Mouse (Mus musculus) T-cell, adult 2 months (primary cell): ENCODE data around the gene Snx29.

Source experiments
- DNase-seq: peaks from one replicate; pipeline ENCODE4 v3.0.0; 2022; ENCODE audit warnings: low spot score

The Snx29 gene

DNA sequence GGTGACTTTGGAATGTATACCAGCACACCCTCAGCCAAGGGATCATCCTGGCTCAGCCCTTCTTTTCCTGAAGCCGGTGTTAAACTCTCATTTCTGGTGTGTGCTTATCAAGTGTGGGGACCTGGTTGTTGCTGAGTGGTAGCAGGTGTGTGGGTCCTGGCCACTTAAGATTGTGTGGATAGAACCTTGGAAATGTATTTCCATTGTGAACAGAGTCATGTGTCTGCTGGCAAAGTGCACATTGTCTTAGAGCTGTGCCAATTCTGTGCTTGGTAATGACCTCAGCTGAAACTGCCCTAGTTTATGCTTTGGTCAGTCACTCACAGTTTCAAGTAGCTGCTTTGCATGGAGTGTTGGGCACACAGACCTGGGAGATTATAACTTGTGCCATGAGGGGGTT, 316.0 kb downstream of the Snx29 start:
- DNase-seq: no peak

DNA sequence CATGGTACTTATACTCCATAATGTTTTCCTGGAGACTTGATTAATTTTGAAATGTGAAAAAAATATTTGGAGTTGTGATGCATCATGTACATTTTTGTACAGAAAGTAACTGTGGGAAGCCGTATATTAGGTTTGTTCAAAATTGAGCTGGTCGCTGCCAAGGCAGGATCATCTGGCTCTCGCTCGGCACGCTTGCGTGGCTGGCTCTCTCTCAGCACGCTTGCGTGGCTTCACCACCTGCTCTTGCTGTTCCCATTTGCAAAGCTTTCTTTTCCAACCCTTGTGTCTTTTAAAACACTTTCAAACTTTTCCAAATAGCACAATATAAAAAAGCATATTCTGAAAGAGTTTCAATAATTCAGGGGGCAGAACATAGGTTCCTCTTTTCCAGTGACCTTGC, 317.2 kb downstream of the Snx29 start:
- DNase-seq: no peak

- DNase-seq: no peak
Observed at GRCm38 (mm10) chr16:11643603-11644002, 320.9 kb downstream of the Snx29 start.

- DNase-seq: no peak
Observed at GRCm38 (mm10) chr16:11644399-11644798, 321.7 kb downstream of the Snx29 start.

GRCm38 (mm10) chr16:11645668-11646067, 323.0 kb downstream of the Snx29 start:
- no peak for DNase-seq

GRCm38 (mm10) chr16:11646745-11647289, 324.1 kb downstream of the Snx29 start:
- peak; percentile 41 for DNase-seq

DNA sequence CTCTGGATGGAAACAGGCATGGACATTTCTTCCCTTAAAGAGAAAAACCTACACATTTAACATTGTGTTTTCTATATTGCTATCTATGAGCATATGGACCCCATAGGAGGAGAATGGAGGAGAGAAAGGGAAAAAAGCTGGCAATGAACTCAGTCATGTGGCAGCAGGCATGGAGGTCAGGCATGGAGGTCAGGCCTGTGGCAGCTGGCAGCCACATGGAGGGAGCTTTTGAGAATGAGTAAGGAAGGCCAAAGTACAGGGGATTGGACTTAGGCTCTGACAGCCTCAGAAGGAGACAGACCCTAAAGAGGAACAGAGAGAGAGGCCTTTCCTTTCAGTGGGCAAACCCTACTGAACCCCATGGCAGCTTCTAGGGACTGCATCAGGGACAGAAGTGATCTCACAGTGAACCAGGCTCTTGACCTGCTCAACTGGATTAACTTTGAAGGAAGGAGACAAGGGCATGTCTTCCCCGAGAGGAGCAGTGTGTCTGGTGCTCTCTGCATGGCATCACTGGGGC, 325.5 kb downstream of the Snx29 start:
- no peak for DNase-seq

DNA sequence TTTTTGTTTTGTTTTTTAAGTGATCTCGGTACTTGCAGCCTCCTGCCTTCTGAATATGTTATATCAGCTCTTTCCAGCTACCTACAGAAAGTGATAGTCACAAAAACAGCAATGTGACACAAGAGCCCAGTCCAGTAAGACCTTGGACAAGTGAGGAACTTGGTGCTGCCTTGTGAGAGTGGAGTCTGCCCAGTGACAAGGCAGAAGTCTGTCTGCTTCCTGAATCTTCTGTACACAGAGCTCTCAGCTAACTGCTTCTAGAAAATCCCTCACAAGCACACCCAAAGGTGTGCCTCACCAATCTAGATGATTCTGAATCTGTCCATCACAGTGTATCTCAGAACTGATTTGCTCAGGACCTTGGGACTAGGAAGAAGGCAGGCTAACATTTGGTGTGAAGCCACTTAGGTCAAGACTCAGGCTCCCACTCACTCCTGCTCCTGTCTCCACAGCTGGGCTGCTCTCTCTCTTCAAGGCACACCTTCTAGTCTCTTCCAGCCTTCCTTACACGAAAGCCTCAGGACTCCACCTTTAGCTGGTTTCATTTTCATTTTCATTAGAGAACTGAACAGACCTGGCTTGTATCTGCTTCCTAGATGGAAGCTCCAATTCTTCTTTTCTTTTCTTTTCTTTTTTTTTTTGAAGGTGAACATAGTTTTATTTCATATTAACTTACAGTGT, 330.1 kb downstream of the Snx29 start:
- DNase-seq: no peak

DNA sequence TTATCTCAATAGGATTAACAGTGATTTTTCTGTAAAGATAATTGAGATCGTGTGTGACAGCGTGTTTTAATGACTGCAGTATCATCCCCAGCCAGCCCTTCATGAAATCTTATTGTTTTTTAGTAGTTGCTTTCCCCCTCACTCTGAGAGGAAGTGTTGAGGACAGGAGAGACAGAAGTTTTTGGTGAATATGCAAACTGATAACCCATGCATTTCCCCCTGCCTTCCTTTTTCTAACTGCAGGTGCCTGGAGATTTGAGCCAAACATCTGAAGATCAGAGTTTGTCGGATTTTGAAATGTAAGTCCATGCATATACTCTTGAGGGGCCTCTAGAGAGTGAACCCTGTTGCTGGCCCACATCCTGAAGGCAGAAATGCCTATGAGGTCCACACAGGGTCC, 333.2 kb downstream of the Snx29 start:
- no peak for DNase-seq

GRCm38 (mm10) chr16:11657111-11657510, 334.4 kb downstream of the Snx29 start:
- DNase-seq: no peak

DNA sequence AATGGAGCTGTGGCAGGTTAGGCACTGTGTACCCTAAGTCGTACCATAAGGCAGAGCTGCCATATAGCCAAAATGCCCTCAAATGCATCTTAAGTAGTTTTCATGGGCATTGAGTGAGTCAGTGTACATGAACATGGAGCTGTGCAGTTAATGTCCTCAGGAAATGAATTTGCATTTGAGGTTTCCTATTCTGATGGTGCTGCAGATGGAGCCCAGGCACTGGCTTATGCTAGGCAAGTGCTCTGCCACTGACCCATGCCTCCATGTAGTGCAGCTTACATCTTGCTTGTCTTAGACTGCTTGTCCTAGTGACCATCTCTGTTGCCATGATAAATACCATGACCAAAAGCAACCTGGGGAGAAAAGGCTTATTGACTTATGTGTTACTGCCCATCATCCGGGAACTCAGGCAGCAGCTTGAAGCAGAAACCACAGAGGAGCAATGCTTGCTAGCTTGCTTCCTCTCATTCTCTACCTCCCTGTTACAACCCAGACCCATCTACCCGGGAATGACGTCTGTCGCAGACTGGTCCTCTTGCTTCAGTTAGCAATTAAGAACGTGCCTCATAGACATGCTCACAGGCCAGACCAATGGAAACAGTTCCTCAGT, 336.5 kb downstream of the Snx29 start:
- DNase-seq: no peak

DNA sequence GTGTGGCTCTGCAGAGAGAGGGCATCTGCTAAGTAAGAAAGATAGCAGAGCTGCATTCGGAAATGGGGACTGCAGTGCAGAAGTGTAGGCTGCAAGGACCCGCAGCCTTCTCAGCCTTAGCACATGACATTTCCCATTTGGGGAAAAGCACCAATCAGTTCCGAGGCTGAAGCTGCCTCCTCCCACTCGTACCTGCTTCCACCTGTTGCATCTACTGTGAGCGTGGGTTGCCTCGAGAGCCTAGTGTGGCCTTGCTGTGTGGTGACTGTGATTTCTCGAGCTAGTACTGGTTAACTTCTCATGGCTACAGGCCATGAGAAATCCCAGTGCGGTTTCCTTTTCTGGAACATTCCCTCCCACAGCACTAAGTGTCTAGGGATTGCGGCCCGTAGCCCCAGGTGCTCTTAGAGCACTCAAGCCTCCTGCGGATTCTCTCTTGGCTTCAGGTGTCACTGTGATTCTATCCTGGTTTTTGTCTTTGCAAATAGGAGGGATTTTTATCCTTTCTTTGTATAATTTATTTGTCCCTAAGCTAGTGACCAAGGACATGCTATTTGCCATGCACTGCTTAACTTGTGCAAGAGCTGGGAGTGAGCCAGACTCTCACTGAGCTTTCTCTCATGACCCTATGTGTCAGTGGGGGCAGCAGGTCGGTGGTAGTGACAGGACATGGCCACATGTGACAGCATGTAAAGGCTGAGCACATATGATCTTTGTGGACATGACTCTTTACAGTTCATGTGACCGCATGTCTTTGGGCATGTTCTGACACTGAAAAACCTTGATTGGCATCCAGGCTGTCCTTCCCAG, 342.4 kb downstream of the Snx29 start:
- DNase-seq: no peak

- DNase-seq: no peak
Observed at GRCm38 (mm10) chr16:11665869-11666268, 343.2 kb downstream of the Snx29 start.

DNA sequence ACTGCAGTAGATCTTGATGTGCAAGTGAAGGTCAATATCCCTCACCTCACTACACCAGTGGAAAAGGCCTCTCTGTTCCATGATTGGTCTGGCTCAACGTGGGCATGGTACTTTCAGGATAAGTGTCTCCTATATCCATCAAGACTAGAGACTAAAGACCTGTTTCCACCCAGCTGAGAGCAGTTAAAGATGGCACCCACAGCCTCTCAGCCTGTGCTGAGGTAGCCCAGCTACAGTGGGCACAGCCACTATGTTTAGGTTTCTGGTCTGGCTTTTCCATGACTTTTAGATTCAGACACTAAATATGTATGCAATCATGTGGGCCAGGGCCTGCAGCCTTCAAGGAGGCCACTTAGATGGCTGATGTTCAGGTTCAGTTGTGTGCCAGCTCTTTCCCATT, 345.7 kb downstream of the Snx29 start:
- DNase-seq: no peak

- DNase-seq: no peak
Observed at GRCm38 (mm10) chr16:11668878-11669277, 346.2 kb downstream of the Snx29 start.

DNA sequence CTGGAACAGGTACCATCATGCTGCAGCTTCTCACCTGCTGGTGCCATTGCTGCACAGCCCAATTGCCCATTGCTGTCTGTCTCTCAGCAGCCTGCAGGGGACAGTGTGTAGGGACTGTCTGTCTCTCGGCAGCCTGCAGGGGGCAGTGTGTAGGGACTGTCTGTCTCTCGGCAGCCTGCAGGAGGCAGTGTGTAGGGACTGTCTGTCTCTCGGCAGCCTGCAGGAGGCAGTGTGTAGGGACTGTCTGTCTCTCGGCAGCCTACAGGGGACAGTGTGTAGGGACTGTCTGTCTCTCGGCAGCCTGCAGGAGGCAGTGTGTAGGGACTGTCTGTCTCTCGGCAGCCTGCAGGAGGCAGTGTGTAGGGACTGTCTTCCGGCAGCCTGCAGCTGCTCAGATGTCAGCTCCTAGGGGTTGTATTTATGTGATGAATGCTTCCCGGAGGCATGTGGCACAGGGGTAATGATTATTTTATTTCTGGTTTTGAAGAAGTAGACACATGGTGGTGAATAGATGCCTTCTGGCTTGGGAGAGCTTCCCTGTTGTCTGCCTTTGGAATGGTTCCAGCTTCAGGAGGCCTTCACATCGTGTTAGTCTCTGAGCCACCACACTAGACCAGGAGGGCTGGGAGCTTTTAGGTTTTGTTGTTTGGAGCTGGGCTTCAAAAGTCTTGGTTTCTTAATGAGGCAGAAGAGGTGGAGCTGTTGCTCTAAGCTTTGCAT, 347.7 kb downstream of the Snx29 start:
- DNase-seq: no peak

GRCm38 (mm10) chr16:11670971-11671310, 348.2 kb downstream of the Snx29 start:
- DNase-seq: no peak

- no peak for DNase-seq
Observed at GRCm38 (mm10) chr16:11676006-11676405, 353.3 kb downstream of the Snx29 start.

GRCm38 (mm10) chr16:11685264-11685663, 362.6 kb downstream of the Snx29 start:
- DNase-seq: no peak

- peak; percentile 4 for DNase-seq
Observed at GRCm38 (mm10) chr16:11685735-11686340, 363.1 kb downstream of the Snx29 start.

DNA sequence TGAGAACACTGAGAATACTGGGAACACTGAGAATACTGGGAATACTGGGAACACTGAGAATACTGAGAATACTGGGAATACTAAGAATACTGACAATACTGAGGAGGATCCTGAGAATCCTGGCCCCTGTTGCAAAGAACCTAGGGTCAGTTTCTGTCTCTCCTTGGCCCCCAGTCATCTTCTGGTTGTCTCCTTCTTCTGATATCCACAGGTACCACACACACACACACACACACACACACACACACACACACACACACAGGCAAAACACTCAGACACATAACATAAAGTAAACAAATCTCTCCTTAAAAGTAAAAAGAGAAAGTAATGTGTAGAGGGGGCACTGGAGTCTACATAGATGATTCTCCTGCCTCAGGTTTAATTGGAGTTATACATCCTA, 365.1 kb downstream of the Snx29 start:
- DNase-seq: peak; percentile 46
